Mouse (Mus musculus) C2C12 (cell line): ENCODE results near the gene Plcb4. TPM values are rescaled to one million over a fixed set of nuclear protein-coding genes. Genes with fewer than 3 reads are reported as not detected.

Experiments
- H3K27me3 ChIP-seq: one replicate; pipeline ENCODE4 v1.6.1; 2011; ENCODE audit not compliant: control insufficient read depth, insufficient read depth, insufficient read length
- H3K36me3 ChIP-seq: one replicate; pipeline ENCODE4 v1.6.1; 2011; ENCODE audit not compliant: control insufficient read depth, insufficient read depth
- H3K4me3 ChIP-seq: one replicate; pipeline ENCODE4 v1.5.1; 2011; ENCODE audit warnings: mild to moderate bottlenecking, control low read depth; ENCODE audit not compliant: poor library complexity, insufficient read depth, severe bottlenecking
- H3K79me2 ChIP-seq: one replicate; pipeline ENCODE4 v1.6.1; 2011; ENCODE audit not compliant: control insufficient read depth, insufficient read depth
- H3K79me3 ChIP-seq: one replicate; pipeline ENCODE4 v1.6.1; 2011; ENCODE audit warnings: low read depth, control low read depth
- H3ac ChIP-seq: one replicate; pipeline ENCODE3; 2011; ENCODE audit warnings: low read depth; ENCODE audit not compliant: control insufficient read depth, insufficient read length
- CEBPB ChIP-seq: IDR thresholded peaks from one replicate; pipeline ENCODE4 v1.6.1; 2011; ENCODE audit warnings: low read depth, mild to moderate bottlenecking, control low read depth, moderate library complexity
- CTCF ChIP-seq: IDR thresholded peaks from one replicate; pipeline ENCODE4 v1.5.1; 2011; ENCODE audit not compliant: control insufficient read depth, insufficient read depth, insufficient read length
- FOSL1 ChIP-seq: IDR thresholded peaks from one replicate; pipeline ENCODE4 v1.8.0; 2011; ENCODE audit warnings: mild to moderate bottlenecking, low read length; ENCODE audit not compliant: poor library complexity, insufficient read depth, severe bottlenecking
- MAX ChIP-seq: IDR thresholded peaks from one replicate; pipeline ENCODE4 v1.6.1; 2011; ENCODE audit warnings: mild to moderate bottlenecking, control low read depth
- MYOD1 ChIP-seq: IDR thresholded peaks from one replicate; pipeline ENCODE4 v1.6.1; 2011; ENCODE audit warnings: low read depth; ENCODE audit not compliant: control insufficient read depth, insufficient read length
- MYOG ChIP-seq: IDR thresholded peaks from one replicate; pipeline ENCODE4 v1.6.1; 2011; ENCODE audit not compliant: control insufficient read depth, insufficient read length; ENCODE audit errors: extremely low read depth
- USF1 ChIP-seq: IDR thresholded peaks from one replicate; pipeline ENCODE4 v1.6.1; 2011; ENCODE audit warnings: low read depth, mild to moderate bottlenecking, control low read depth, moderate library complexity
- polyA plus RNA-seq: library from polyadenylated mRNA; unstranded; fragments of >200 nt; fragmentation: generic; extraction: Trizol; gene quantifications from one replicate; pipeline ENCODE4 v1.2.1, GENCODE M21; 2012; ENCODE audit warnings: missing spikeins

The Plcb4 gene
- polyA plus RNA-seq, 1 experiment: 3.0 TPM

GRCm38 (mm10) chr2:136002118-136002517, 343.3 kb downstream of the Plcb4 start:
- Histone ChIP-seq H3K36me3 (no peaks in the 10 kb centered on the region), H3K27me3 (no peaks in the 10 kb centered on the region), H3K4me3 (no peak overlapping the region), H3ac (no peak overlapping the region), H3K79me2 (no peaks in the 10 kb centered on the region), H3K79me3 (no peaks in the 10 kb centered on the region)
- TF ChIP-seq USF1: no peak
- no peak for TF ChIP-seq MYOD1
- no peak for TF ChIP-seq CTCF
- TF ChIP-seq MYOG: no peak
- no peak for TF ChIP-seq MAX
- TF ChIP-seq FOSL1: no peak
- TF ChIP-seq CEBPB: no peak

DNA sequence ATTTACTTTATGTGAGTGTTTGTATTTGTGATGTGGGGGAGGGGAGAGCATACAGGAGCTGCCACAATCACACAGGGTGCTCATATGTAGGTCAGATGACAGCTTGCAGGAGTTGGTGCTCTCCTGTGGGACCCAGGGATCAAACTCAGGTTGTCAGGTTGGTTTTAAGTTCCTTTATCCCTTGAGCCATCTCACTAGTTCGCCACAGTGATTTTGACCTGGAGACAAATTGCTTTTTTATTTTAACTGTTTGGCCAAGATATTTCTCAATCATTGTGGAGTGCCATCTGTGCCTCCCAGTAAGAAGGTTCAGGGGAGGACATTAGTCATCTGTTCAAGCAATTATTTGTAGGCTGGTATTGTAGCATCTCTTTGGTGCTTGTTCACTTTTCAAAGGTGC, 345.0 kb downstream of the Plcb4 start:
- H3ac ChIP-seq: no peak overlapping the region
- no peaks in the 10 kb centered on the region for H3K27me3 ChIP-seq
- H3K4me3 ChIP-seq: no peak overlapping the region
- no peaks in the 10 kb centered on the region for H3K79me3 ChIP-seq
- H3K36me3 ChIP-seq: no peaks in the 10 kb centered on the region
- no peaks in the 10 kb centered on the region for H3K79me2 ChIP-seq
- no peak for TF ChIP-seq MAX
- no peak for TF ChIP-seq MYOG
- no peak for TF ChIP-seq USF1
- no peak for TF ChIP-seq MYOD1
- no peak for TF ChIP-seq FOSL1

- H3ac ChIP-seq: no peak overlapping the region
- H3K4me3 ChIP-seq: no peak overlapping the region
- H3K79me3 ChIP-seq: no peaks in the 10 kb centered on the region
- no peaks in the 10 kb centered on the region for H3K36me3 ChIP-seq
- TF ChIP-seq FOSL1 (no peak), MYOG (no peak), MAX (no peak)
- H3K79me2 ChIP-seq: no peaks in the 10 kb centered on the region
- H3K27me3 ChIP-seq: no peaks in the 10 kb centered on the region
Measured at GRCm38 (mm10) chr2:136006280-136006679, 347.5 kb downstream of the Plcb4 start.

DNA sequence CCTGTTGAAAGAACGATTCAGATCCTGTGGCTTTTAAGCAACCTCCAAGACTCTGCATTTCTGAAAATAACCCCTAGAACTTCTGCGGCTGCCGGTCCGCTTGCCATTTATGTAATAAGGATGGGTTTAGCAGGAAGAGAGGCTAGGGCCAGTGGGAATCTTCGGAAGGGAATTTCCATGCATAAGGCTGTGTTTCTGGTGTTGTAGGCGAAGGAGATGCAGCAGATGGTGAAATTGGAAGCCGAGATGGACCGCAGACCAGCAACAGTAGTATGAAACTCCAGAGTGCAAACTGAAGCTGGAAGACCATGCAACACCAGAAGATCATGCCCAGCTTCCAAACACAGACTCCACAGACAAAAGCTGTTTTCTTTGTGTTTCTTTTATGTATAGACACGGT, 353.9 kb downstream of the Plcb4 start:
- Histone ChIP-seq H3ac (no peak overlapping the region), H3K79me2 (no peaks in the 10 kb centered on the region), H3K4me3 (no peak overlapping the region), H3K79me3 (no peaks in the 10 kb centered on the region), H3K27me3 (no peaks in the 10 kb centered on the region), H3K36me3 (no peaks in the 10 kb centered on the region)
- no peak for TF ChIP-seq CTCF
- TF ChIP-seq MYOG: no peak
- no peak for TF ChIP-seq FOSL1
- TF ChIP-seq CEBPB: no peak
- TF ChIP-seq MAX: no peak
- TF ChIP-seq MYOD1: no peak
- no peak for TF ChIP-seq USF1

GRCm38 (mm10) chr2:136048464-136048863, 389.7 kb downstream of the Plcb4 start:
- H3K4me3 ChIP-seq: no peak overlapping the region
- H3K36me3 ChIP-seq: no peaks in the 10 kb centered on the region
- no peaks in the 10 kb centered on the region for H3K79me2 ChIP-seq
- H3K79me3 ChIP-seq: no peaks in the 10 kb centered on the region
- peaks cover 10% of the 10 kb centered on the region for H3K27me3 ChIP-seq
- H3ac ChIP-seq: no peak overlapping the region
- TF ChIP-seq MYOD1 (no peak), CTCF (no peak)

DNA sequence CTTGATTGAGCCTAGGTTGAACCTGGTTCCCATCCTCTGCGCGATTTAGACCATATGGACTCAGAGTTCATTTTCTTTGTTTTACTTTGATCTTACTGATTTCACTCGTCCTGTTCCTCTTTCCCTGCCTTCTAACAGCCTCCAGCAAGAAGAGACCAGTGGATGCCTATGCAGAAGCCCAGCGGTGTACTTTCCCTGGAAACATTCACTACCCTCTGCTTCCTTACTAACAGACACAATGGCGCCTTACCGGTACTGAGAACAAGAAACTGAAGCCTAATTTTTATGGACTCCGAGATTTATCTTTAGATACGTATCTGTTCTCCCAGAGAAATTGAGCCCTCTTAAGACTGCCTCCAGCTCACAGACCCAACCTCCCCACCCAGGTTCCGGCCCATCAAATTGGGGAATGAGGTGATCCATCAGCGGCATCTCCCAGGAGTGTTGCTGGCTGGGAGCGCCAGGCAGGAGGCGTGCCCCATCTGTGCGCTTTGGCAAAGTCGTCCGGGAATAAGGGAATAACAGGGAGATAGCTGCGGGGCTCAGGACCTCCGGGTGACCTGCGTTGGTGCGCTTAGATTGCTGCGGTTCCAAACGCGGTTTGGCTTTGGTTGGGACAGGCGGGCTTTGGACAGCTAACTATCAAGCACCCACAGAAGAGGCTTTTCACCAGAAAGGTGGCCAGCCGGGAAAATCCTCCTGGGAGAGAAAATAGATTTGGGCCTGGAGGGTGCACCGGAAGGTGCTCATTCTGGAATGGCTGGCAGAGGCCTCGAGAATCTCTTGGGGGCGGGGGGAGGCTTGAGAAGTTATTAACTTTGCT, 392.2 kb downstream of the Plcb4 start:
- no peak for TF ChIP-seq FOSL1
- no peak for TF ChIP-seq MYOG
- no peak for TF ChIP-seq CEBPB
- TF ChIP-seq MAX: no peak
- no peak for TF ChIP-seq MYOD1
- no peak for TF ChIP-seq USF1
- no peak for TF ChIP-seq CTCF
- Histone ChIP-seq H3ac (no peak overlapping the region), H3K79me2 (no peaks in the 10 kb centered on the region), H3K4me3 (no peak overlapping the region), H3K27me3 (peaks cover 10% of the 10 kb centered on the region), H3K79me3 (no peaks in the 10 kb centered on the region), H3K36me3 (no peaks in the 10 kb centered on the region)
